Comparison of ENCODE assay signal across 19 mouse cellular contexts in the genomic region with DNA sequence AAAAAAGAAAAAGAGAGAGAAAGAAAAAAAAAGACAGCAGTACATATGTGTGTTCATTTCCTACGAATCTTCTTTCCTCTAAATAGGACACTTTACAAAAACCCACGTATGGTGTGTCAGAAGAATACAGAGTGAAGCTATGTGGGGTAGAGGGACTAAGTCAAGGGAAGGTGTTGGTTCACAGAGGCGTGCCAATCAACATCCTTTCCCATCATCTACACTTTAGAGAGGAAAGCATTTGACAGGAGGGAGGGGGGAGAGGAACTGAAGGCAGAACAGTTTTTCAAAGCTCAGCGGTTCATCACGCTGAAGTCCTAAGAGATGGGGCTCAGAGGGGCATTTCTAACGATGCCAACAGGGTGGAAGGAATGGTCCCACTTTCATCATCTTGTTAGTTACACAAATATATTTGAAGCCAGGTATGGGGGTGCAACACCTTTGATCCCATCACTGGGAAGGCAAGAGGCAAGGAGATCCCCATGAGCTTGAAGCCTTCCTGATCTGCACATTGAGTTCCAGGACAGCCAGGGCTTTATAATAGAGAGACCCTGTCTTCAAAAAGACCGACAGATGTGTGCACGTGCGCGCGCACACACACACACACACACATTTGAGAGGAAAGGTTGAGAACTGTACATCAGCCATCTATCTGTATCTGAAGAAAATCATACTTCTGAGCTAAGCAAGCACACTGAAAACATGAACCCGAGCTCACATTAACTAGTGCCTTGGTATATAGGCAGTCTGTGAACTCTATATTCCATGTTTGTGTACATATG. TPM values are rescaled to one million over a fixed set of nuclear protein-coding genes. Genes with fewer than 3 reads are reported as not detected.
DNase-seq lines count a peak whose midpoint lies in the region; ATAC-seq lines count a peak whose summit lies in the region.
"Had no signal": no experiment of that assay in that cellular context is flagged by ENCODE, and none has a peak within 500 bp of the region (broad histone marks: within the 10 kb centered on the region; RNA-seq: fewer than 3 reads in every experiment).

No protein-coding gene starts in this region.

- H3K27ac ChIP-seq in hindbrain, embryonic 10.5 days, result no peak overlapping the region
- H3K27ac ChIP-seq in hindbrain, embryonic 13.5 days, result no peak overlapping the region
- H3K27ac ChIP-seq: embryonic facial prominence, embryonic 12.5 days; kidney, embryonic 15.5 days; limb, embryonic 12.5 days; liver, embryonic 15.5 days; macrophage; neural tube, embryonic 13.5 days had no signal

- no peaks in the 10 kb centered on the region for H3K36me3 ChIP-seq in hindbrain, embryonic 10.5 days
- H3K36me3 ChIP-seq in hindbrain, embryonic 13.5 days, result no peaks in the 10 kb centered on the region
- H3K36me3 ChIP-seq: embryonic facial prominence, embryonic 12.5 days; kidney, embryonic 15.5 days; limb, embryonic 12.5 days; liver, embryonic 15.5 days; neural tube, embryonic 13.5 days had no signal

- H3K27me3 ChIP-seq in hindbrain, embryonic 10.5 days (ENCODE audit: insufficient read depth, poor library complexity, severe bottlenecking), result peaks cover 93% of the 10 kb centered on the region
- H3K27me3 ChIP-seq in hindbrain, embryonic 13.5 days, result peaks cover 82% of the 10 kb centered on the region

- 42% methylated on average over 12 of the region's 12 CpGs for WGBS in hindbrain, embryonic 10.5 days
- WGBS in hindbrain, embryonic 13.5 days, result 46% methylated on average over 12 of the region's 12 CpGs

- no peak overlapping the region for H3K9ac ChIP-seq in hindbrain, embryonic 13.5 days
- H3K9ac ChIP-seq: forebrain, postnatal 0 days; kidney, embryonic 15.5 days; limb, embryonic 12.5 days; liver, embryonic 15.5 days had no signal

- peaks cover 20% of the 10 kb centered on the region for H3K4me1 ChIP-seq in hindbrain, embryonic 10.5 days (replicated peaks)
- H3K4me1 ChIP-seq in hindbrain, embryonic 13.5 days (replicated peaks), result peaks cover 17% of the 10 kb centered on the region

- peak; percentile 12 for DNase-seq in hindbrain, embryonic 10.5 days (ENCODE audit: low spot score)
- DNase-seq in spleen, postnatal 36 days (ENCODE audit: low spot score in 2 of 2), result peak; percentile 72 to 81
- no peak for DNase-seq in spleen, postnatal 10 days (ENCODE audit: low spot score in 2 of 2)
- DNase-seq in induced T-regulatory cell, adult 2 months (ENCODE audit: low read depth), result peak; percentile 75
- DNase-seq in left cerebral cortex, postnatal 14 days (ENCODE audit: low spot score in 2 of 2), result no peak
- DNase-seq: adrenal gland, postnatal 36 days; forebrain, postnatal 0 days had no signal

- H3K4me2 ChIP-seq in hindbrain, embryonic 13.5 days, result no peak overlapping the region

- no peaks in the 10 kb centered on the region for H3K9me3 ChIP-seq in hindbrain, embryonic 10.5 days
- H3K9me3 ChIP-seq in hindbrain, embryonic 13.5 days, result no peaks in the 10 kb centered on the region
- H3K9me3 ChIP-seq: embryonic facial prominence, embryonic 12.5 days; kidney, embryonic 15.5 days; limb, embryonic 12.5 days; liver, embryonic 15.5 days; neural tube, embryonic 13.5 days had no signal

- H3K4me3 ChIP-seq in hindbrain, embryonic 10.5 days, result no peak overlapping the region
- H3K4me3 ChIP-seq in hindbrain, embryonic 13.5 days, result no peak overlapping the region

- intact Hi-C loops in left cerebral cortex, postnatal 14 days (cut with DNase I), result no loop called here

- no peak for ATAC-seq in hindbrain, embryonic 13.5 days (ENCODE audit: low FRiP score)
- no peak for ATAC-seq in granulocyte monocyte progenitor cell, adult 5-6 weeks (replicated peaks; ENCODE audit: poor library complexity, severe bottlenecking)
- ATAC-seq: forebrain, postnatal 0 days had no signal

RNA-seq across cellular contexts. Expression of a gene that starts 0.9 kb away (rescaled TPM):
- 0.07 and 0.11 TPM in 2 replicates for polyA plus RNA-seq in hindbrain, embryonic 10.5 days (2016; fragmentation: Nextera tagmentation; extraction: Ambion mirVana)
- 0.21 and 0.35 TPM in 2 replicates for polyA plus RNA-seq in hindbrain, embryonic 13.5 days (2015; fragmentation: Nextera tagmentation; extraction: Ambion mirVana)
- under 1 TPM; 0.21 to 0.62 TPM for total RNA-seq in left cerebral cortex, postnatal 14 days (2021)
- total RNA-seq in granulocyte monocyte progenitor cell, adult 5-6 weeks (2014; fragmentation: Nextera tagmentation), result 0.15 TPM in 1 of 2 replicates, not detected in the other
- not detected in 2 replicates for total RNA-seq in granulocyte monocyte progenitor cell, adult 5-6 weeks (2017)
- total RNA-seq: gastrocnemius, adult 8-10 months had no signal

RNA-seq across cellular contexts. Expression of a gene that starts 4.2 kb away (rescaled TPM):
- 0.14 and 0.37 TPM in 2 replicates for polyA plus RNA-seq in hindbrain, embryonic 10.5 days (2016; fragmentation: Nextera tagmentation; extraction: Ambion mirVana)
- polyA plus RNA-seq in hindbrain, embryonic 13.5 days (2015; fragmentation: Nextera tagmentation; extraction: Ambion mirVana), result 0.14 TPM in 1 of 2 replicates, not detected in the other
- not detected for total RNA-seq in left cerebral cortex, postnatal 14 days (2021)
- 1.6 TPM in 1 of 2 replicates, not detected in the other for total RNA-seq in granulocyte monocyte progenitor cell, adult 5-6 weeks (2014; fragmentation: Nextera tagmentation)
- not detected in 2 replicates for total RNA-seq in granulocyte monocyte progenitor cell, adult 5-6 weeks (2017)
- total RNA-seq: forebrain, postnatal 0 days; gastrocnemius, adult 8-10 months; heart, postnatal 36 days; midbrain, postnatal 0 days had no signal
- polyA plus RNA-seq: embryonic facial prominence, embryonic 12.5 days; forebrain, postnatal 0 days; limb, embryonic 12.5 days; macrophage; neural tube, embryonic 13.5 days had no signal

RNA-seq across cellular contexts. Expression of a gene that starts 40.5 kb away (rescaled TPM):
- 59.4 and 66.2 TPM in 2 replicates for polyA plus RNA-seq in hindbrain, embryonic 10.5 days (2016; fragmentation: Nextera tagmentation; extraction: Ambion mirVana)
- polyA plus RNA-seq in hindbrain, embryonic 13.5 days (2015; fragmentation: Nextera tagmentation; extraction: Ambion mirVana), result 91.1 and 91.8 TPM in 2 replicates
- 10 to 100 TPM; 44.6 to 49.4 TPM for total RNA-seq in left cerebral cortex, postnatal 14 days (2021)
- total RNA-seq in granulocyte monocyte progenitor cell, adult 5-6 weeks (2014; fragmentation: Nextera tagmentation), result 5.9 and 7.3 TPM in 2 replicates
- 7.7 and 8.6 TPM in 2 replicates for total RNA-seq in granulocyte monocyte progenitor cell, adult 5-6 weeks (2017)

RNA-seq across cellular contexts. Expression of a gene that starts 51.4 kb away (rescaled TPM):
- not detected in 2 replicates for polyA plus RNA-seq in hindbrain, embryonic 10.5 days (2016; fragmentation: Nextera tagmentation; extraction: Ambion mirVana)
- polyA plus RNA-seq in hindbrain, embryonic 13.5 days (2015; fragmentation: Nextera tagmentation; extraction: Ambion mirVana), result not detected in 2 replicates
- not detected for total RNA-seq in left cerebral cortex, postnatal 14 days (2021)
- total RNA-seq in granulocyte monocyte progenitor cell, adult 5-6 weeks (2014; fragmentation: Nextera tagmentation), result not detected in 2 replicates
- total RNA-seq in granulocyte monocyte progenitor cell, adult 5-6 weeks (2017), result not detected in 2 replicates
- total RNA-seq: adrenal gland, postnatal 36 days; forebrain, postnatal 0 days; gastrocnemius, adult 8-10 months; heart, postnatal 36 days; midbrain, postnatal 0 days had no signal
- polyA plus RNA-seq: embryonic facial prominence, embryonic 12.5 days; forebrain, postnatal 0 days; intestine, embryonic 14.5 days; kidney, embryonic 15.5 days; limb, embryonic 12.5 days; liver, embryonic 15.5 days; macrophage; midbrain, postnatal 0 days; neural tube, embryonic 13.5 days had no signal

Comparison
In these comparisons a context has a peak if more than half of its experiments do, and no peak if none do; other contexts are left out.
1. DNase-seq: peak in hindbrain, embryonic 10.5 days (single experiment), spleen, postnatal 36 days (2 of 2) and induced T-regulatory cell, adult 2 months (single experiment); none in spleen, postnatal 10 days (0 of 2) and left cerebral cortex, postnatal 14 days (0 of 2).
2. RNA of a gene that starts 40.5 kb away (total RNA-seq): 44.6 to 49.4 TPM in left cerebral cortex, postnatal 14 days; 5.9 to 8.6 TPM in granulocyte monocyte progenitor cell, adult 5-6 weeks; every median in the first group is over 4 times any median in the second.